Mouse (Mus musculus) forebrain, embryonic 11.5 days (tissue): ENCODE results near the gene Ptpn13. TPM values are rescaled to one million over a fixed set of nuclear protein-coding genes. Genes with fewer than 3 reads are reported as not detected.

Experiments used
- ATAC-seq: fragments of 200-750 bp; cut with Nextera tagmentation; replicated peaks from 2 replicates; pipeline ENCODE4 v1.8.0; 2017; ENCODE audit warnings: moderate TSS enrichment; ENCODE audit not compliant: low FRiP score
- DNase-seq: peaks from one replicate; pipeline ENCODE4 v3.0.0-alpha.2; 2017; ENCODE audit warnings: low spot score
- H3K27ac ChIP-seq: fragments of 300-500 bp; sonication (generic); 2 replicates; pipeline ENCODE4 v1.5.1; 2014; ENCODE audit warnings: low read depth, low read length
- H3K27me3 ChIP-seq: fragments of 300-500 bp; sonication (generic); 2 replicates; pipeline ENCODE4 v1.6.1; 2014; ENCODE audit warnings: mild to moderate bottlenecking, low read length, mixed read lengths; ENCODE audit not compliant: control insufficient read depth, insufficient read depth
- H3K36me3 ChIP-seq: fragments of 300-500 bp; sonication (generic); 2 replicates; pipeline ENCODE4 v1.6.1; 2014; ENCODE audit warnings: mild to moderate bottlenecking, low read length, moderate library complexity, mixed read lengths; ENCODE audit not compliant: control insufficient read depth, insufficient read depth
- H3K4me1 ChIP-seq: fragments of 300-500 bp; sonication (generic); replicated peaks from 2 replicates; pipeline ENCODE4 v1.6.1; 2014; ENCODE audit warnings: low read length, mixed read lengths; ENCODE audit not compliant: control insufficient read depth, insufficient read depth
- H3K4me2 ChIP-seq: fragments of 300-500 bp; sonication (generic); 2 replicates; pipeline ENCODE4 v1.6.1; 2014; ENCODE audit warnings: low read depth, mild to moderate bottlenecking, low read length, moderate library complexity, mixed read lengths; ENCODE audit not compliant: severe bottlenecking
- H3K4me3 ChIP-seq: fragments of 300-500 bp; sonication (generic); 2 replicates; pipeline ENCODE4 v1.5.1; 2014; ENCODE audit warnings: low read depth, low read length
- H3K9ac ChIP-seq: fragments of 300-500 bp; sonication (generic); 2 replicates; pipeline ENCODE4 v1.6.1; 2014; ENCODE audit warnings: low read length
- H3K9me3 ChIP-seq: fragments of 300-500 bp; sonication (generic); 2 replicates; pipeline ENCODE4 v1.6.1; 2016; ENCODE audit warnings: low read length, mixed read lengths; ENCODE audit not compliant: control insufficient read depth
- WGBS: fragments of 180-500 bp; shearing (Covaris S2); extraction: QIAGEN DNeasy Blood & Tissue Kit; methylation state at CpG from one replicate; pipeline ENCODE4 v1.1.7; 2014; 5-methylcytosine and 5-hydroxymethylcytosine counted together
- polyA plus RNA-seq: library from polyadenylated mRNA; unstranded; fragments of >200 nt; fragmentation: Nextera tagmentation; extraction: Ambion mirVana; gene quantifications from 2 replicates; pipeline ENCODE4 v1.2.1, GENCODE M21; 2014

Ptpn13 gene
- polyA plus RNA-seq, 1 experiment from 2014 or later, result 20.3 TPM

GRCm38 (mm10) chr5:103442269-103442688 lies 17.3 kb downstream of the Ptpn13 start:
- WGBS, result 33% methylated on average over 4 of the region's 4 CpGs
- Histone ChIP-seq H3K4me3 (no peak overlapping the region), H3K27me3 (no peaks in the 10 kb centered on the region), H3K27ac (no peak overlapping the region), H3K4me1 (peaks cover 8% of the 10 kb centered on the region), H3K4me2 (0 out of 2 replicates have a peak overlapping the region, but pooled peaks have one; percentile 5), H3K9me3 (no peaks in the 10 kb centered on the region), H3K36me3 (no peaks in the 10 kb centered on the region), H3K9ac (no peak overlapping the region)
- ATAC-seq (no peak), DNase-seq (no peak)

GRCm38 (mm10) chr5:103442921-103443320 lies 17.9 kb downstream of the Ptpn13 start:
- Histone ChIP-seq H3K9ac (no peak overlapping the region), H3K27me3 (no peaks in the 10 kb centered on the region), H3K4me1 (peaks cover 11% of the 10 kb centered on the region), H3K36me3 (no peaks in the 10 kb centered on the region), H3K4me3 (no peak overlapping the region), H3K9me3 (no peaks in the 10 kb centered on the region), H3K27ac (no peak overlapping the region), H3K4me2 (no peak overlapping the region)
- WGBS, result 68% methylated on average over 7 of the region's 7 CpGs
- no peak for ATAC-seq
- DNase-seq, result no peak

GRCm38 (mm10) chr5:103445383-103445782 lies 20.4 kb downstream of the Ptpn13 start:
- ATAC-seq, result no peak
- H3K9ac ChIP-seq, result no peak overlapping the region
- no peak overlapping the region for H3K4me2 ChIP-seq
- no peak overlapping the region for H3K4me3 ChIP-seq
- no peaks in the 10 kb centered on the region for H3K9me3 ChIP-seq
- DNase-seq, result no peak
- 86% methylated on average over 7 of the region's 7 CpGs for WGBS
- H3K4me1 ChIP-seq, result peaks cover 16% of the 10 kb centered on the region
- no peaks in the 10 kb centered on the region for H3K27me3 ChIP-seq
- H3K36me3 ChIP-seq, result no peaks in the 10 kb centered on the region
- H3K27ac ChIP-seq, result no peak overlapping the region

GRCm38 (mm10) chr5:103447806-103448416 lies 22.9 kb downstream of the Ptpn13 start:
- ATAC-seq, result peak; percentile 49; the same call in 1 of the 2 replicates
- peak overlapping the region; percentile 1; the same call in 1 of the 2 replicates for H3K4me2 ChIP-seq
- 32% methylated on average over 17 of the region's 17 CpGs for WGBS

GRCm38 (mm10) chr5:103448470-103448869 lies 23.5 kb downstream of the Ptpn13 start:
- WGBS, result 2% methylated on average over 1 of the region's 1 CpGs
- peaks cover 12% of the 10 kb centered on the region; the same call in 1 of the 2 replicates for H3K4me1 ChIP-seq
- no peak overlapping the region for H3K4me3 ChIP-seq
- ATAC-seq, result peak; percentile 66
- H3K27ac ChIP-seq, result no peak overlapping the region
- no peak overlapping the region for H3K4me2 ChIP-seq
- H3K9me3 ChIP-seq, result no peaks in the 10 kb centered on the region
- H3K36me3 ChIP-seq, result no peaks in the 10 kb centered on the region
- no peak for DNase-seq
- no peaks in the 10 kb centered on the region for H3K27me3 ChIP-seq
- no peak overlapping the region; the same call in 1 of the 2 replicates for H3K9ac ChIP-seq

More at GRCm38 (mm10) chr5:103447806-103448416, 22.9 kb downstream of the Ptpn13 start:
- H3K9ac ChIP-seq, result no peak overlapping the region; the same call in 1 of the 2 replicates
- no peaks in the 10 kb centered on the region for H3K27me3 ChIP-seq
- DNase-seq, result no peak
- H3K9me3 ChIP-seq, result no peaks in the 10 kb centered on the region
- H3K36me3 ChIP-seq, result no peaks in the 10 kb centered on the region
- no peak overlapping the region for H3K4me3 ChIP-seq
- H3K4me1 ChIP-seq, result peaks cover 12% of the 10 kb centered on the region; the same call in 1 of the 2 replicates
- no peak overlapping the region for H3K27ac ChIP-seq

- ATAC-seq (no peak), DNase-seq (no peak)
- no peak overlapping the region for H3K9ac ChIP-seq
- peaks cover 12% of the 10 kb centered on the region; the same call in 1 of the 2 replicates for H3K4me1 ChIP-seq
- H3K27me3 ChIP-seq, result no peaks in the 10 kb centered on the region
- no peak overlapping the region for H3K4me2 ChIP-seq
- H3K27ac ChIP-seq, result no peak overlapping the region
- H3K4me3 ChIP-seq, result no peak overlapping the region
- H3K36me3 ChIP-seq, result no peaks in the 10 kb centered on the region
- 94% methylated on average over 1 of the region's 1 CpGs for WGBS
- no peaks in the 10 kb centered on the region for H3K9me3 ChIP-seq
These were observed 25.7 kb downstream of the Ptpn13 start for GRCm38 (mm10) chr5:103450663-103451062.

- Histone ChIP-seq H3K9ac (no peak overlapping the region), H3K4me1 (no peaks in the 10 kb centered on the region; the same call in 1 of the 2 replicates), H3K27me3 (no peaks in the 10 kb centered on the region), H3K27ac (no peak overlapping the region), H3K4me2 (no peak overlapping the region), H3K4me3 (no peak overlapping the region), H3K9me3 (no peaks in the 10 kb centered on the region), H3K36me3 (no peaks in the 10 kb centered on the region)
- ATAC-seq, result no peak
- no peak for DNase-seq
- 82% methylated on average over 14 of the region's 14 CpGs for WGBS
These were observed 28.6 kb downstream of the Ptpn13 start for GRCm38 (mm10) chr5:103453361-103454140.

GRCm38 (mm10) chr5:103456794-103457193 lies 31.8 kb downstream of the Ptpn13 start:
- no peaks in the 10 kb centered on the region for H3K9me3 ChIP-seq
- H3K36me3 ChIP-seq, result no peaks in the 10 kb centered on the region
- DNase-seq, result no peak
- no peak overlapping the region for H3K4me2 ChIP-seq
- WGBS, result 94% methylated on average over 1 of the region's 1 CpGs
- H3K27me3 ChIP-seq, result no peaks in the 10 kb centered on the region
- H3K27ac ChIP-seq, result no peak overlapping the region
- no peaks in the 10 kb centered on the region; the same call in none of the 2 replicates for H3K4me1 ChIP-seq
- ATAC-seq, result no peak
- H3K9ac ChIP-seq, result no peak overlapping the region
- H3K4me3 ChIP-seq, result no peak overlapping the region
